Mouse (Mus musculus) E14TG2a.4 (cell line): ENCODE results near the gene Zfp90.

Experiments used
- CTCF ChIP-seq: conservative IDR thresholded peaks from 2 replicates; pipeline ENCODE4 v1.5.1; 2014; ENCODE audit warnings: low read length
- NANOG ChIP-seq: IDR thresholded peaks from 2 replicates; pipeline ENCODE4 v1.6.1; 2014; ENCODE audit warnings: borderline replicate concordance, low read length, mixed read lengths
- POU5F1 ChIP-seq: IDR thresholded peaks from 2 replicates; pipeline ENCODE4 v1.6.1; 2014; ENCODE audit warnings: low read length, borderline replicate concordance

DNA sequence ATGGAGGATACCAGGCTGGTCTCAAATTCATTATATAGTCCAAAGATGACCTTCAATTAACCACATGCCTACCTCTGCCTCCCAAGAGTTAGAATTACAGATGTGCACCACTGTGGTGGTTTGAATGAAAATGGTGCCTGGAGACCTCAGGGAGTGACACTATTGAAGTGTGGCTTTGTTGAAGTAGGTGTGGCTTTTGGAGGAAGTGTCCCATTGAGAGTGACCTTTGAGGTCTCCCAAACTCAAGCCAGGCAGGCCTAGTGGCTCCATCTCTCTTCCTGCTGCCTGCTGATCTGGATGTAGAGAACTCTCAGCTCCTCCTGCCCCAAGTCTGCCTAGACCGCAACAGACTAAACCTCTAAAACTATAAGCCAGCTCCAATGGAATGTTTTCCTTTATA, 27.6 kb downstream of the Zfp90 start:
- no peak for TF ChIP-seq CTCF
- no peak for TF ChIP-seq POU5F1
- TF ChIP-seq NANOG, result no peak
